Mouse (Mus musculus): ENCODE measurements around the gene Srarp. TPM values are rescaled to one million over a fixed set of nuclear protein-coding genes. Genes with fewer than 3 reads are reported as not detected.

Gene Srarp
- polyA plus RNA-seq, 1 experiment, result not detected

GRCm38 (mm10) chr4:141458888-141459287 lies 23.0 kb upstream of the Srarp start:
- TF ChIP-seq CTCF (IDR thresholded peaks at IDR 0.05; ENCODE audit: extremely low read depth, insufficient read depth, insufficient read length, insufficient replicate concordance), result no peak
- no peak for TF ChIP-seq POLR2A (IDR thresholded peaks at IDR 0.05; ENCODE audit: low read depth, low read length)
- 94% methylated on average over 3 of the region's 3 CpGs for WGBS
- H3K36me3 ChIP-seq (ENCODE audit: control insufficient read depth, insufficient read depth, low read length), result peaks cover 18% of the 10 kb centered on the region
- H3K27ac ChIP-seq (ENCODE audit: insufficient read depth, low read length), result no peak overlapping the region
- peaks cover 7% of the 10 kb centered on the region; the same call in 1 of the 2 replicates for H3K4me1 ChIP-seq (ENCODE audit: control insufficient read depth, insufficient read depth, insufficient read length)
- no peak overlapping the region for H3K4me3 ChIP-seq (ENCODE audit: extremely low read depth, insufficient read depth, insufficient read length)
- no peaks in the 10 kb centered on the region for H3K27me3 ChIP-seq (ENCODE audit: control insufficient read depth, insufficient read depth, low read length)
- DNase-seq (ENCODE audit: low read depth in 1 of 2, low spot score in 2 of 2), result no peak

- TF ChIP-seq CTCF (IDR thresholded peaks at IDR 0.05; ENCODE audit: extremely low read depth, insufficient read depth, insufficient read length, insufficient replicate concordance), result no peak
- no peak for TF ChIP-seq POLR2A (IDR thresholded peaks at IDR 0.05; ENCODE audit: low read depth, low read length)
- Histone ChIP-seq H3K4me3 (ENCODE audit: extremely low read depth, insufficient read depth, insufficient read length) (no peak overlapping the region), H3K27me3 (ENCODE audit: control insufficient read depth, insufficient read depth, low read length) (no peaks in the 10 kb centered on the region), H3K27ac (ENCODE audit: insufficient read depth, low read length) (no peak overlapping the region), H3K4me1 (ENCODE audit: control insufficient read depth, insufficient read depth, insufficient read length) (peaks cover 7% of the 10 kb centered on the region; the same call in 1 of the 2 replicates), H3K36me3 (ENCODE audit: control insufficient read depth, insufficient read depth, low read length) (peaks cover 14% of the 10 kb centered on the region)
- 87% methylated on average over 7 of the region's 7 CpGs for WGBS
- no peak for DNase-seq (ENCODE audit: low read depth in 1 of 2, low spot score in 2 of 2)
Observed at GRCm38 (mm10) chr4:141458236-141458635, 22.3 kb upstream of the Srarp start.

GRCm38 (mm10) chr4:141456193-141456938 lies 20.5 kb upstream of the Srarp start:
- Histone ChIP-seq H3K4me3 (ENCODE audit: extremely low read depth, insufficient read depth, insufficient read length) (no peak overlapping the region), H3K36me3 (ENCODE audit: control insufficient read depth, insufficient read depth, low read length) (peaks cover 7% of the 10 kb centered on the region; the same call in 1 of the 2 replicates), H3K27me3 (ENCODE audit: control insufficient read depth, insufficient read depth, low read length) (no peaks in the 10 kb centered on the region), H3K4me1 (ENCODE audit: control insufficient read depth, insufficient read depth, insufficient read length) (peaks cover 10% of the 10 kb centered on the region; the same call in 1 of the 2 replicates), H3K27ac (ENCODE audit: insufficient read depth, low read length) (no peak overlapping the region)
- TF ChIP-seq CTCF (IDR thresholded peaks at IDR 0.05; ENCODE audit: extremely low read depth, insufficient read depth, insufficient read length, insufficient replicate concordance) (no peak), POLR2A (IDR thresholded peaks at IDR 0.05; ENCODE audit: low read depth, low read length) (no peak)
- WGBS, result 95% methylated on average over 14 of the region's 14 CpGs
- DNase-seq (ENCODE audit: low read depth in 1 of 2, low spot score in 2 of 2), result no peak

GRCm38 (mm10) chr4:141455526-141455925 lies 19.6 kb upstream of the Srarp start:
- no peak for TF ChIP-seq POLR2A (IDR thresholded peaks at IDR 0.05; ENCODE audit: low read depth, low read length)
- no peak for TF ChIP-seq CTCF (IDR thresholded peaks at IDR 0.05; ENCODE audit: extremely low read depth, insufficient read depth, insufficient read length, insufficient replicate concordance)
- Histone ChIP-seq H3K36me3 (ENCODE audit: control insufficient read depth, insufficient read depth, low read length) (peaks cover 7% of the 10 kb centered on the region; the same call in 1 of the 2 replicates), H3K27ac (ENCODE audit: insufficient read depth, low read length) (no peak overlapping the region), H3K27me3 (ENCODE audit: control insufficient read depth, insufficient read depth, low read length) (no peaks in the 10 kb centered on the region), H3K4me3 (ENCODE audit: extremely low read depth, insufficient read depth, insufficient read length) (no peak overlapping the region), H3K4me1 (ENCODE audit: control insufficient read depth, insufficient read depth, insufficient read length) (peaks cover 10% of the 10 kb centered on the region; the same call in 1 of the 2 replicates)
- no peak for DNase-seq (ENCODE audit: low read depth in 1 of 2, low spot score in 2 of 2)
- 93% methylated on average over 4 of the region's 4 CpGs for WGBS

GRCm38 (mm10) chr4:141454581-141455350 lies 18.9 kb upstream of the Srarp start:
- Histone ChIP-seq H3K27me3 (ENCODE audit: control insufficient read depth, insufficient read depth, low read length) (no peaks in the 10 kb centered on the region), H3K4me3 (ENCODE audit: extremely low read depth, insufficient read depth, insufficient read length) (no peak overlapping the region), H3K36me3 (ENCODE audit: control insufficient read depth, insufficient read depth, low read length) (peaks cover 8% of the 10 kb centered on the region; the same call in 1 of the 2 replicates), H3K4me1 (ENCODE audit: control insufficient read depth, insufficient read depth, insufficient read length) (peaks cover 10% of the 10 kb centered on the region; the same call in 1 of the 2 replicates), H3K27ac (ENCODE audit: insufficient read depth, low read length) (peak overlapping the region; percentile 44)
- TF ChIP-seq POLR2A (IDR thresholded peaks at IDR 0.05; ENCODE audit: low read depth, low read length) (no peak), CTCF (IDR thresholded peaks at IDR 0.05; ENCODE audit: extremely low read depth, insufficient read depth, insufficient read length, insufficient replicate concordance) (no peak)
- 41% methylated on average over 14 of the region's 14 CpGs for WGBS
- DNase-seq (ENCODE audit: low read depth in 1 of 2, low spot score in 2 of 2), result peak in 1 of 2 experiments; percentile 41

GRCm38 (mm10) chr4:141451916-141452450 lies 16.1 kb upstream of the Srarp start:
- TF ChIP-seq CTCF (IDR thresholded peaks at IDR 0.05; ENCODE audit: extremely low read depth, insufficient read depth, insufficient read length, insufficient replicate concordance) (no peak), POLR2A (IDR thresholded peaks at IDR 0.05; ENCODE audit: low read depth, low read length) (no peak)
- H3K4me1 ChIP-seq (ENCODE audit: control insufficient read depth, insufficient read depth, insufficient read length), result peaks cover 10% of the 10 kb centered on the region; the same call in 1 of the 2 replicates
- DNase-seq (ENCODE audit: low read depth in 1 of 2, low spot score in 2 of 2), result no peak
- no peaks in the 10 kb centered on the region for H3K27me3 ChIP-seq (ENCODE audit: control insufficient read depth, insufficient read depth, low read length)
- H3K36me3 ChIP-seq (ENCODE audit: control insufficient read depth, insufficient read depth, low read length), result peaks cover 7% of the 10 kb centered on the region; the same call in 1 of the 2 replicates
- H3K27ac ChIP-seq (ENCODE audit: insufficient read depth, low read length), result no peak overlapping the region
- WGBS, result 92% methylated on average over 9 of the region's 9 CpGs
- no peak overlapping the region for H3K4me3 ChIP-seq (ENCODE audit: extremely low read depth, insufficient read depth, insufficient read length)

Data from spleen, adult 2 months (tissue).